Mouse (Mus musculus): ENCODE measurements at regions not wholly inside any gene's neighbourhood (a gene's known extent, or its start where the extent isn't known, plus 50 kb on each side); places are given as distances from the start of the nearest gene placed in this dataset.

DNA sequence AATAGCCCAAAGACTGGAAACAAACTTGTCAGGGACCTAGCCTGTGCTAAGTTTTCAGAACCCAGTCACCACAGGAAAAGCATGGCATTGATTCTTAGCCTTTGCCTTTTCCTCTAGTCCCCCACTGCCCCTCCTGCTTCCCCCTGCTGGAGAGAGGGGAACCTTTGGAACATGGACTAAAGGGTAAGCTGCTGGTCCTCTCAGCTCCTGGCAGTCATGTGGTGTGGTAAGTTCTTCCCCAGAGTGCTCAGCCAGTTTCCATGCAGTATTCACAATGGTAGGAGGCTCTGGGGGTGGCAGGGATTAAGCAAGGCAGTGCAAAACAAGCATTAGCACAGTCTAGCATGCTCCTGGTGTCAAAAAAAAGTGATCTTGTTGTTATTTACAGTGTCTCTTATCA, 470.3 kb downstream of the Bnc2 start:
- H3K36me3 ChIP-seq, result no peaks in the 10 kb centered on the region
- no peaks in the 10 kb centered on the region for H3K9me3 ChIP-seq
- H3K27me3 ChIP-seq (replicated peaks), result no peaks in the 10 kb centered on the region; the same call in none of the 2 replicates
- no peak for ATAC-seq (ENCODE audit: extremely low read depth, insufficient number of reproducible peaks, low FRiP score, low TSS enrichment)
- no peak overlapping the region for H3K4me3 ChIP-seq
- no peak overlapping the region for H3K27ac ChIP-seq (replicated peaks)
- H3K4me2 ChIP-seq, result no peak overlapping the region
- H3K4me1 ChIP-seq, result peaks cover 18% of the 10 kb centered on the region
- H3K9ac ChIP-seq, result no peak overlapping the region

DNA sequence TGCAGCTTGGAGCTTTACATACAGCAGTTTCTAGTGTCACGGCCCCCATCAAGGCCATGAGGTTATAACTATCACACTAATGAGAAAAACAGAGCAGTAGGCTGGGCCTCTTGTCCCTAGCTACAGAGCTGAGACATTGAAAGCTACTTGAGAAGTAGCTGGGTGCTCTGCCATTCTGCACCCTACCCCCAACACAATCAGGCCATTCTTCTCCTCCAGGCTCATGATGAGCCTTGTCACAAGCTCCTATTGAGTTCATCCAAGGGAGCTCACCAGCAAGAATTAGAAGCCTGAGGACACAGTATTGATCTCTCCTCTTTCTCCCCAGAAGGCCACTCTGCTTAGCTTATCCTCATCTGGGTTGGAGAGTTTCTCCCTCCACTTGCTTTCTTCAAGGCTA, 466.9 kb downstream of the Bnc2 start:
- H3K4me3 ChIP-seq, result no peak overlapping the region
- peaks cover 18% of the 10 kb centered on the region for H3K4me1 ChIP-seq
- H3K9ac ChIP-seq, result no peak overlapping the region
- H3K27me3 ChIP-seq (replicated peaks), result 0 out of 2 replicates have a peak, but pooled peaks cover 6% of the 10 kb centered on the region
- H3K27ac ChIP-seq (replicated peaks), result no peak overlapping the region
- no peaks in the 10 kb centered on the region for H3K9me3 ChIP-seq
- H3K4me2 ChIP-seq, result no peak overlapping the region
- no peaks in the 10 kb centered on the region for H3K36me3 ChIP-seq
- ATAC-seq (ENCODE audit: extremely low read depth, insufficient number of reproducible peaks, low FRiP score, low TSS enrichment), result no peak
- 91% methylated on average over 1 of the region's 1 CpGs for WGBS

DNA sequence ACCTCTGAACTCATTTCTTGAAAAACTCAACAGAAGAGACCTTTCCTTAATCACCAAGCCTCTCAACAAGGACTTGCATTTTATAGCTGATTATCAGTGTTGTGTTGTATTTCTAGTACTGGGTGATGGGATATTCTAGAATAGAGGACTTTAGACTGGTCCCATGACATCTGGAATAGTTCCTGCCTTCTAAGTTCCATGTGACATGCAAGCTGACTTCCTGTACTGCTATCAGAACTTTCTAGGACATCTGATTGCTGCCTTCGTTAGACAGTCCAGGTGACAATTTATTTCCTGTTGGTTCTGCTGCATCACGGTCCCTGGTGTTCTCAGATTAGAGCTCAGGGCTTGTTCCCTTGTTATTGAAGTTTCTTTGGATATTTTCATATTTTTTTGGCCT, 465.5 kb downstream of the Bnc2 start:
- H3K4me2 ChIP-seq, result no peak overlapping the region
- no peak overlapping the region for H3K27ac ChIP-seq (replicated peaks)
- H3K4me3 ChIP-seq, result no peak overlapping the region
- peaks cover 10% of the 10 kb centered on the region for H3K4me1 ChIP-seq
- no peaks in the 10 kb centered on the region for H3K9me3 ChIP-seq
- ATAC-seq (ENCODE audit: extremely low read depth, insufficient number of reproducible peaks, low FRiP score, low TSS enrichment), result no peak
- WGBS, result 65% methylated on average over 2 of the region's 2 CpGs
- no peaks in the 10 kb centered on the region for H3K36me3 ChIP-seq
- no peak overlapping the region for H3K9ac ChIP-seq
- H3K27me3 ChIP-seq (replicated peaks), result 0 out of 2 replicates have a peak, but pooled peaks cover 6% of the 10 kb centered on the region

- 71% methylated on average over 11 of the region's 11 CpGs for WGBS
Measured at GRCm38 (mm10) chr4:84211311-84211875, 463.7 kb downstream of the Bnc2 start.

DNA sequence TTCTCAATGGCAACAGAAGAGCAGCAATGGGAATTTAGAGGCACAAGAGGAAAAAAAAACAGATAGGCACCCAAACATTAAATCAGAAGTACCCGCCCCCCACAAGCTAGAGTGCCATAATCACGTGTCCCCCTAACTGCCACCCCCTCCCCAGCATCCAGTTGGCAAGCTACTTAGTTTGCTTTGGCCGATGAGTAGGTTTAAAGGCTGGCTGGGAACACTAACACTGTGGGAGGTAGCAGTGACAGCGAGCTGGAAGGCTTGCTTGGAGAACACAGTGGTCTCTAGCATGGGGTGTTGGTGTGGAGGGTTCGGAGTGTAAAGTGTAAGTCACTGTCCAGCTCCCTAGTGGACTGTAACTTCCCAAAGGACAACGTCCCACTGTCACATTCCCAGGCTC, 463.1 kb downstream of the Bnc2 start:
- WGBS, result 64% methylated on average over 6 of the region's 6 CpGs
- no peaks in the 10 kb centered on the region for H3K9me3 ChIP-seq

More at GRCm38 (mm10) chr4:84211311-84211875, 463.7 kb downstream of the Bnc2 start:
- H3K27ac ChIP-seq (replicated peaks), result no peak overlapping the region
- no peak overlapping the region for H3K9ac ChIP-seq
- no peak overlapping the region for H3K4me3 ChIP-seq
- H3K9me3 ChIP-seq, result no peaks in the 10 kb centered on the region
- no peak overlapping the region for H3K4me2 ChIP-seq
- no peaks in the 10 kb centered on the region for H3K36me3 ChIP-seq
- H3K27me3 ChIP-seq (replicated peaks), result 0 out of 2 replicates have a peak, but pooled peaks cover 6% of the 10 kb centered on the region
- ATAC-seq (ENCODE audit: extremely low read depth, insufficient number of reproducible peaks, low FRiP score, low TSS enrichment), result no peak
- peaks cover under 1% of the 10 kb centered on the region; the same call in 1 of the 2 replicates for H3K4me1 ChIP-seq

DNA sequence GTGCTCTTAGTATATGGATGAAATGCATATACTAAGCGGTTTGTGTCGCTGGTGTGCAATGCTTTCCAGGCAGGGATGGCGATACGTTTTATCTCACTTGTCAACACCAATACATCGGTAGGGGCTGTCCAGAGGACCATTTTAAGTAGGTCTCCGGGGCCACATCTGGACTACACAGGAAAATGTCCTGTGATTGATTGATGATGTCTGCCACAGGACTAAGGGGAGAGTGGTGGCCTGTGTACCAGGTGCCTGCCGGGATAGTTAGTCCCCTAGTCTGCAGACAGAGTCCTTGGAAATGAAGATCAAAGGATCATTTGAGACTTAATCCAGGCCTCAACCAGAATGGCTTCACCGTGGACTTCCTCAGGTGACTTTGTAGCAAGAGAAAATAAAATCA, 460.6 kb downstream of the Bnc2 start:
- Histone ChIP-seq H3K9me3 (no peaks in the 10 kb centered on the region), H3K4me1 (no peaks in the 10 kb centered on the region), H3K27ac (replicated peaks) (no peak overlapping the region), H3K4me2 (no peak overlapping the region), H3K4me3 (no peak overlapping the region), H3K27me3 (replicated peaks) (0 out of 2 replicates have a peak, but pooled peaks cover 6% of the 10 kb centered on the region), H3K36me3 (no peaks in the 10 kb centered on the region), H3K9ac (no peak overlapping the region)
- WGBS, result 48% methylated on average over 8 of the region's 8 CpGs
- ATAC-seq (ENCODE audit: extremely low read depth, insufficient number of reproducible peaks, low FRiP score, low TSS enrichment), result no peak

More for the DNA sequence above, 463.1 kb downstream of the Bnc2 start:
- Histone ChIP-seq H3K4me2 (no peak overlapping the region), H3K4me1 (no peaks in the 10 kb centered on the region), H3K27me3 (replicated peaks) (0 out of 2 replicates have a peak, but pooled peaks cover 6% of the 10 kb centered on the region), H3K9ac (no peak overlapping the region), H3K4me3 (no peak overlapping the region), H3K36me3 (no peaks in the 10 kb centered on the region), H3K27ac (replicated peaks) (no peak overlapping the region)
- ATAC-seq (ENCODE audit: extremely low read depth, insufficient number of reproducible peaks, low FRiP score, low TSS enrichment), result no peak

GRCm38 (mm10) chr4:84218961-84219360, 456.1 kb downstream of the Bnc2 start:
- H3K4me1 ChIP-seq, result no peaks in the 10 kb centered on the region
- no peak for ATAC-seq (ENCODE audit: extremely low read depth, insufficient number of reproducible peaks, low FRiP score, low TSS enrichment)
- H3K9me3 ChIP-seq, result no peaks in the 10 kb centered on the region
- 79% methylated on average over 4 of the region's 4 CpGs for WGBS
- H3K4me2 ChIP-seq, result no peak overlapping the region
- no peaks in the 10 kb centered on the region for H3K27me3 ChIP-seq (replicated peaks)
- H3K4me3 ChIP-seq, result no peak overlapping the region
- H3K27ac ChIP-seq (replicated peaks), result no peak overlapping the region
- H3K9ac ChIP-seq, result no peak overlapping the region
- no peaks in the 10 kb centered on the region for H3K36me3 ChIP-seq

GRCm38 (mm10) chr4:84222057-84222717, 452.9 kb downstream of the Bnc2 start:
- no peak for ATAC-seq (ENCODE audit: extremely low read depth, insufficient number of reproducible peaks, low FRiP score, low TSS enrichment)
- no peak overlapping the region for H3K27ac ChIP-seq (replicated peaks)
- H3K4me3 ChIP-seq, result no peak overlapping the region
- no peak overlapping the region for H3K9ac ChIP-seq
- no peak overlapping the region for H3K4me2 ChIP-seq
- H3K27me3 ChIP-seq (replicated peaks), result no peaks in the 10 kb centered on the region
- 75% methylated on average over 4 of the region's 4 CpGs for WGBS
- H3K36me3 ChIP-seq, result no peaks in the 10 kb centered on the region
- no peaks in the 10 kb centered on the region for H3K4me1 ChIP-seq
- H3K9me3 ChIP-seq, result no peaks in the 10 kb centered on the region

DNA sequence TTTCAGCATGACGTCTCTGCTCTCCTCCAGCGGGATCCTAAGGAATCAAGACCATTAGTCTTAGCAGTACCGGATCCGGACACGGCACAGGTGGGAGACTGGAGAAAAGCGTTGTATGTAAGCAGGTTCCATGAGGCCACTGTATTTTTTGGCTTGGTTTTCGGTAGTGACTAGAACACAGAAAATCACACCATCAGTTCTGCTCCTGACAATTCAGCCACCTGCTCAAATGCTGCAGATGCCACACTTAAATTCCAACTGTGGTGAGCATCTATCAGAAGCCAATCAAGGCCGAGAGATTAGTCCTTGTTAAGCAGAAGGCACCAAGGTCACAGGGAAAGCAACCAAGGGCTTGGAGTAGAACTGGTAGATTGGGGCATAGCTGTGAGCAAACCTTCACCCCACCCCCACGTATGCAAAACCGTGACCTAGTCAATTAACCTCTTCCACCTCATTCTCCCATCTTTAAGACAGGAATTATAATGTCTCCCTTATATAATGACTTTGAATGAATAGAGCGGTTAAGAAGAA, 452.2 kb downstream of the Bnc2 start:
- Histone ChIP-seq H3K9ac (no peak overlapping the region), H3K4me1 (no peaks in the 10 kb centered on the region), H3K9me3 (no peaks in the 10 kb centered on the region), H3K27me3 (replicated peaks) (no peaks in the 10 kb centered on the region), H3K36me3 (no peaks in the 10 kb centered on the region), H3K27ac (replicated peaks) (no peak overlapping the region), H3K4me3 (no peak overlapping the region), H3K4me2 (no peak overlapping the region)
- WGBS, result 84% methylated on average over 11 of the region's 11 CpGs
- ATAC-seq (ENCODE audit: extremely low read depth, insufficient number of reproducible peaks, low FRiP score, low TSS enrichment), result no peak

DNA sequence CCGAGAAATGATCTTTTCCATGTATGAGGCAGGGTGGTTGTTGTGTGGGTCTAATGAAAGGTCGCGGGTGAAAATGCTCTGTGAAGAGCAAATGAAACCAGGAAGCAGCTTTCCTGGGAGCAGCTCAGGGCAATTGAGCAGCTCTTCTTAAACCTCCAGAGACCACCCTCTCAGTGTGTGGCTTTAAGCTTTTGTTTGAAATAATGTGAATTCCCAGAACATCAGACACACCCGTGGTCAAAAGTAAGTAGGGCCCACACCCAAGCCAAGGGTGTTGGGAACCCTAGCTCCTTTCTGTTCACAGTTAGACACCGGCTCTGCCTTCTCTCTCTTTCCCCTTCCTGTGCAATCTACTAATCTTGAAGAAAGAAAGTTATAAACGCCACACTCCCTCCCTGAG, 450.5 kb downstream of the Bnc2 start:
- WGBS, result 74% methylated on average over 6 of the region's 6 CpGs
- Histone ChIP-seq H3K9me3 (no peaks in the 10 kb centered on the region), H3K4me3 (no peak overlapping the region), H3K36me3 (no peaks in the 10 kb centered on the region), H3K27me3 (replicated peaks) (no peaks in the 10 kb centered on the region), H3K27ac (replicated peaks) (no peak overlapping the region), H3K4me2 (no peak overlapping the region), H3K4me1 (0 out of 2 replicates have a peak, but pooled peaks cover 6% of the 10 kb centered on the region), H3K9ac (no peak overlapping the region)
- ATAC-seq (ENCODE audit: extremely low read depth, insufficient number of reproducible peaks, low FRiP score, low TSS enrichment), result no peak

Data from heart, embryonic 13.5 days (tissue).